In genomic region chr4:152186205-152187082, GRCm38 (mm10) we compare ENCODE assay signal across 8 mouse cellular contexts. TPM values are rescaled to one million over a fixed set of nuclear protein-coding genes. Genes with fewer than 3 reads are reported as not detected.
DNase-seq lines count a peak whose midpoint lies in the region; ATAC-seq and TF ChIP-seq lines count a peak whose summit lies in the region.

No protein-coding gene starts in this region.

- H3K27ac ChIP-seq in lung, postnatal 0 days (ENCODE audit: low read length), result peak overlapping the region; percentile 81
- H3K27ac ChIP-seq in forebrain, embryonic 16.5 days (ENCODE audit: low read length), result peak overlapping the region; percentile 64; the same call in 1 of the 2 replicates
- peak overlapping the region; percentile 83 for H3K27ac ChIP-seq in limb, embryonic 15.5 days
- H3K27ac ChIP-seq in neural tube, embryonic 14.5 days (ENCODE audit: low read depth, low read length), result peak overlapping the region; percentile 53; the same call in 1 of the 2 replicates

- no peak for TF ChIP-seq EP300 in lung, postnatal 0 days (IDR thresholded peaks at IDR 0.05)

- H3K4me3 ChIP-seq in lung, postnatal 0 days (ENCODE audit: low read depth, low read length), result no peak overlapping the region
- H3K4me3 ChIP-seq in forebrain, embryonic 16.5 days (replicated peaks; ENCODE audit: low read length), result no peak overlapping the region
- peak overlapping the region; percentile 34 for H3K4me3 ChIP-seq in limb, embryonic 15.5 days
- H3K4me3 ChIP-seq in neural tube, embryonic 14.5 days (ENCODE audit: low read depth, low read length), result no peak overlapping the region

- no peak for TF ChIP-seq CTCF in lung, postnatal 0 days (IDR thresholded peaks at IDR 0.05)

- H3K9ac ChIP-seq in lung, postnatal 0 days (replicated peaks; ENCODE audit: low read depth), result no peak overlapping the region
- H3K9ac ChIP-seq in forebrain, embryonic 16.5 days (replicated peaks; ENCODE audit: low read depth, low read length), result peak overlapping the region; percentile 28
- H3K9ac ChIP-seq in limb, embryonic 15.5 days, result 0 out of 2 replicates have a peak overlapping the region, but pooled peaks have one; percentile 7
- H3K9ac ChIP-seq in neural tube, embryonic 14.5 days (replicated peaks; ENCODE audit: low read depth, low read length), result peak overlapping the region; percentile 32; the same call in 1 of the 2 replicates

- H3K36me3 ChIP-seq in lung, postnatal 0 days (ENCODE audit: insufficient read depth, low read length), result no peaks in the 10 kb centered on the region
- no peaks in the 10 kb centered on the region for H3K36me3 ChIP-seq in forebrain, embryonic 16.5 days (ENCODE audit: control insufficient read depth, insufficient read depth)
- no peaks in the 10 kb centered on the region for H3K36me3 ChIP-seq in limb, embryonic 15.5 days
- no peaks in the 10 kb centered on the region for H3K36me3 ChIP-seq in neural tube, embryonic 14.5 days (ENCODE audit: control insufficient read depth, insufficient read depth, low read length)

- WGBS in lung, postnatal 0 days, result 29% methylated on average over 14 of the region's 14 CpGs
- 30% methylated on average over 14 of the region's 14 CpGs for WGBS in forebrain, embryonic 16.5 days
- 33% methylated on average over 14 of the region's 14 CpGs for WGBS in limb, embryonic 15.5 days
- 51% methylated on average over 14 of the region's 14 CpGs for WGBS in neural tube, embryonic 14.5 days

- peak; percentile 51 for DNase-seq in lung, postnatal 0 days (ENCODE audit: low spot score)
- DNase-seq in lung, postnatal 4 days, result no peak
- no peak for DNase-seq in adrenal gland, postnatal 4 days (ENCODE audit: low spot score in 2 of 2)
- DNase-seq in right cerebral cortex, postnatal 10 days (ENCODE audit: low spot score in 2 of 2), result no peak
- DNase-seq in kidney, adult 11 months, result no peak

- H3K27me3 ChIP-seq in lung, postnatal 0 days (replicated peaks; ENCODE audit: insufficient read depth, low read length), result no peaks in the 10 kb centered on the region
- no peaks in the 10 kb centered on the region for H3K27me3 ChIP-seq in forebrain, embryonic 16.5 days (replicated peaks; ENCODE audit: control insufficient read depth, insufficient read depth, low read length)
- H3K27me3 ChIP-seq in limb, embryonic 15.5 days, result no peaks in the 10 kb centered on the region
- no peaks in the 10 kb centered on the region for H3K27me3 ChIP-seq in neural tube, embryonic 14.5 days (ENCODE audit: control insufficient read depth, insufficient read depth, low read length)

- H3K4me2 ChIP-seq in lung, postnatal 0 days (replicated peaks; ENCODE audit: low read depth, low read length), result peak overlapping the region; percentile 45
- H3K4me2 ChIP-seq in forebrain, embryonic 16.5 days (ENCODE audit: low read length), result peak overlapping the region; percentile 30
- H3K4me2 ChIP-seq in limb, embryonic 15.5 days, result peak overlapping the region; percentile 46
- H3K4me2 ChIP-seq in neural tube, embryonic 14.5 days (ENCODE audit: low read depth, low read length), result peak overlapping the region; percentile 26; the same call in 1 of the 2 replicates

- H3K9me3 ChIP-seq in lung, postnatal 0 days (ENCODE audit: low read length), result no peaks in the 10 kb centered on the region
- H3K9me3 ChIP-seq in forebrain, embryonic 16.5 days (ENCODE audit: control insufficient read depth, low read length), result no peaks in the 10 kb centered on the region
- H3K9me3 ChIP-seq in limb, embryonic 15.5 days, result no peaks in the 10 kb centered on the region
- no peaks in the 10 kb centered on the region for H3K9me3 ChIP-seq in neural tube, embryonic 14.5 days (ENCODE audit: control insufficient read depth, low read length)

- H3K4me1 ChIP-seq in lung, postnatal 0 days (ENCODE audit: insufficient read depth, low read depth, low read length), result peaks cover 12% of the 10 kb centered on the region; the same call in 1 of the 2 replicates
- peaks cover 25% of the 10 kb centered on the region for H3K4me1 ChIP-seq in forebrain, embryonic 16.5 days (replicated peaks; ENCODE audit: control insufficient read depth, insufficient read depth, low read length)
- H3K4me1 ChIP-seq in limb, embryonic 15.5 days, result peaks cover 33% of the 10 kb centered on the region
- peaks cover 12% of the 10 kb centered on the region for H3K4me1 ChIP-seq in neural tube, embryonic 14.5 days (ENCODE audit: control insufficient read depth, insufficient read depth, low read length)

- peak; percentile 25; the same call in 1 of the 2 replicates for ATAC-seq in lung, postnatal 0 days
- no peak for ATAC-seq in forebrain, embryonic 16.5 days
- 0 out of 2 replicates have a peak, but pooled peaks have one; percentile 11 for ATAC-seq in limb, embryonic 15.5 days (ENCODE audit: insufficient number of reproducible peaks, low FRiP score, low TSS enrichment, low read depth)
- no peak for ATAC-seq in neural tube, embryonic 14.5 days (ENCODE audit: low read depth)

RNA-seq across cellular contexts. Expression of gene Acot7, which starts 8.5 kb away (rescaled TPM):
- polyA plus RNA-seq in lung, postnatal 0 days (2015; fragmentation: Nextera tagmentation; extraction: Ambion mirVana), result 59.2 and 63.4 TPM in 2 replicates
- polyA plus RNA-seq in forebrain, embryonic 16.5 days (2015; fragmentation: Nextera tagmentation; extraction: Ambion mirVana), result 210 and 269 TPM in 2 replicates
- 52.6 and 57.3 TPM in 2 replicates for polyA plus RNA-seq in limb, embryonic 15.5 days (2015; fragmentation: Nextera tagmentation; extraction: Ambion mirVana)
- 332 and 348 TPM in 2 replicates for polyA plus RNA-seq in neural tube, embryonic 14.5 days (2014; fragmentation: Nextera tagmentation; extraction: Ambion mirVana)
- 10 to 100 TPM; 39.1 to 44.4 TPM for total RNA-seq in adrenal gland, postnatal 4 days (2021)

RNA-seq across cellular contexts. Expression of gene Hes2, which starts 27.8 kb away (rescaled TPM):
- 0.26 and 0.33 TPM in 2 replicates for polyA plus RNA-seq in lung, postnatal 0 days (2015; fragmentation: Nextera tagmentation; extraction: Ambion mirVana)
- polyA plus RNA-seq in forebrain, embryonic 16.5 days (2015; fragmentation: Nextera tagmentation; extraction: Ambion mirVana), result not detected in 2 replicates
- 0.12 and 0.14 TPM in 2 replicates for polyA plus RNA-seq in limb, embryonic 15.5 days (2015; fragmentation: Nextera tagmentation; extraction: Ambion mirVana)
- not detected in 2 replicates for polyA plus RNA-seq in neural tube, embryonic 14.5 days (2014; fragmentation: Nextera tagmentation; extraction: Ambion mirVana)
- total RNA-seq in adrenal gland, postnatal 4 days (2021), result not detected

RNA-seq across cellular contexts. Expression of gene Espn, which starts 34.3 kb away (rescaled TPM):
- 2.0 and 3.1 TPM in 2 replicates for polyA plus RNA-seq in lung, postnatal 0 days (2015; fragmentation: Nextera tagmentation; extraction: Ambion mirVana)
- 0.08 and 0.12 TPM in 2 replicates for polyA plus RNA-seq in forebrain, embryonic 16.5 days (2015; fragmentation: Nextera tagmentation; extraction: Ambion mirVana)
- 1.9 and 2.2 TPM in 2 replicates for polyA plus RNA-seq in limb, embryonic 15.5 days (2015; fragmentation: Nextera tagmentation; extraction: Ambion mirVana)
- 0.52 and 0.64 TPM in 2 replicates for polyA plus RNA-seq in neural tube, embryonic 14.5 days (2014; fragmentation: Nextera tagmentation; extraction: Ambion mirVana)
- 1 to 10 TPM; 1.0 to 5.1 TPM for total RNA-seq in adrenal gland, postnatal 4 days (2021)

Comparison
In these comparisons a context has a peak if more than half of its experiments do, and no peak if none do; other contexts are left out.
1. ATAC-seq: peak in lung, postnatal 0 days (single experiment) and limb, embryonic 15.5 days (single experiment); none in forebrain, embryonic 16.5 days (single experiment) and neural tube, embryonic 14.5 days (single experiment).
2. Peak in every context shown above with its lines, with median percentiles within 50 percentile points of each other: H3K27ac ChIP-seq and H3K4me2 ChIP-seq.